ENCODE assay signal across 8 mouse cellular contexts in the genomic region with DNA sequence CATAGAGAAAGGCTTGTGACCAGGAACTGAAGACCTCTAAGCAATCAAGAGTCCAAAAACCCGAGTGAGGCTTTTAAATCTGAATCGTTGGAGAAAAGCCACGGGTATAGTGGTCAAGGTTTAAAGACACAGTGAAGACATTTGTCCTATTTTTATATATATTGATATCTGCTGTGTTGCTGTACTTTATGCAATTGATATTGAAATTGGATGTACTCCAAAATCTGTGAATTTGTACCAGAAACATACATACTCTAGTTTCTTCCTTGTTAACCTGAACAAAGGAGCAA. TPM values are rescaled to one million over a fixed set of nuclear protein-coding genes. Genes with fewer than 3 reads are reported as not detected.
A peak's percentile ranks its signal among the peaks of the same experiment; 100 is the strongest.
DNase-seq lines count a peak whose midpoint lies in the region; ATAC-seq and TF ChIP-seq lines count a peak whose summit lies in the region.

No protein-coding gene starts in this region.

- no peak for ATAC-seq in hindbrain, postnatal 0 days
- no peak for ATAC-seq in midbrain, postnatal 0 days (ENCODE audit: low FRiP score)

- no peaks in the 10 kb centered on the region for H3K9me3 ChIP-seq in embryonic facial prominence, embryonic 10.5 days
- H3K9me3 ChIP-seq in hindbrain, postnatal 0 days (ENCODE audit: low read length) = no peaks in the 10 kb centered on the region
- no peaks in the 10 kb centered on the region for H3K9me3 ChIP-seq in midbrain, postnatal 0 days (ENCODE audit: low read length)

- WGBS in embryonic facial prominence, embryonic 10.5 days = 17% methylated on average over 3 of the region's 3 CpGs
- WGBS in hindbrain, postnatal 0 days = 6% methylated on average over 3 of the region's 3 CpGs
- 6% methylated on average over 3 of the region's 3 CpGs for WGBS in midbrain, postnatal 0 days

- TF ChIP-seq CTCF in layer of hippocampus, adult 2 months (conservative IDR thresholded peaks at IDR 0.05) = no peak
- no peak for TF ChIP-seq CTCF in hindbrain, postnatal 0 days (IDR thresholded peaks at IDR 0.05; ENCODE audit: low read depth)
- TF ChIP-seq CTCF in midbrain, postnatal 0 days (IDR thresholded peaks at IDR 0.05) = no peak

- H3K36me3 ChIP-seq in embryonic facial prominence, embryonic 10.5 days (replicated peaks) = no peaks in the 10 kb centered on the region
- H3K36me3 ChIP-seq in hindbrain, postnatal 0 days (ENCODE audit: insufficient read depth, low read length) = no peaks in the 10 kb centered on the region
- H3K36me3 ChIP-seq in midbrain, postnatal 0 days (ENCODE audit: insufficient read depth, low read length) = no peaks in the 10 kb centered on the region

- H3K4me3 ChIP-seq in layer of hippocampus, adult 2 months = peak overlapping the region; percentile 69
- peak overlapping the region; percentile 75 for H3K4me3 ChIP-seq in embryonic facial prominence, embryonic 10.5 days
- H3K4me3 ChIP-seq in hindbrain, postnatal 0 days (ENCODE audit: low read length) = peak overlapping the region; percentile 89
- H3K4me3 ChIP-seq in midbrain, postnatal 0 days (ENCODE audit: low read depth, low read length) = peak overlapping the region; percentile 76

- peaks cover 29% of the 10 kb centered on the region for H3K4me1 ChIP-seq in embryonic facial prominence, embryonic 10.5 days
- H3K4me1 ChIP-seq in hindbrain, postnatal 0 days (ENCODE audit: insufficient read depth, low read length) = 0 out of 2 replicates have a peak, but pooled peaks cover 8% of the 10 kb centered on the region
- H3K4me1 ChIP-seq in midbrain, postnatal 0 days (ENCODE audit: insufficient read depth, low read length) = peaks cover 11% of the 10 kb centered on the region

- H3K27me3 ChIP-seq in embryonic facial prominence, embryonic 10.5 days (replicated peaks; ENCODE audit: low read depth, poor library complexity, severe bottlenecking) = no peaks in the 10 kb centered on the region
- no peaks in the 10 kb centered on the region for H3K27me3 ChIP-seq in hindbrain, postnatal 0 days (ENCODE audit: insufficient read depth, low read length)
- no peaks in the 10 kb centered on the region for H3K27me3 ChIP-seq in midbrain, postnatal 0 days (ENCODE audit: insufficient read depth, low read length)

- H3K4me2 ChIP-seq in hindbrain, postnatal 0 days (ENCODE audit: low read depth, low read length) = peak overlapping the region; percentile 80
- H3K4me2 ChIP-seq in midbrain, postnatal 0 days (ENCODE audit: low read depth, low read length, poor library complexity, severe bottlenecking) = peak overlapping the region; percentile 70

- DNase-seq in layer of hippocampus, adult 2 months (ENCODE audit: low spot score in 2 of 2) = no peak
- no peak for DNase-seq in layer of hippocampus, postnatal 36 days
- DNase-seq in embryonic facial prominence, embryonic 10.5 days (ENCODE audit: low spot score) = no peak
- peak; percentile 4 for DNase-seq in hindbrain, postnatal 0 days (ENCODE audit: low spot score)
- no peak for DNase-seq in midbrain, postnatal 0 days (ENCODE audit: low spot score)
- no peak for DNase-seq in thymus, postnatal 0 days (ENCODE audit: low spot score)
- no peak for DNase-seq in urinary bladder, adult 18-20 months (ENCODE audit: low spot score in 2 of 2)
- no peak for DNase-seq in spleen, postnatal 10 days (ENCODE audit: low spot score in 2 of 2)

- peak overlapping the region; percentile 76 for H3K9ac ChIP-seq in hindbrain, postnatal 0 days (replicated peaks; ENCODE audit: low read length)
- peak overlapping the region; percentile 77 for H3K9ac ChIP-seq in midbrain, postnatal 0 days (replicated peaks; ENCODE audit: low read length, poor library complexity, severe bottlenecking)

- peak overlapping the region; percentile 93 for H3K27ac ChIP-seq in layer of hippocampus, adult 2 months
- peak overlapping the region; percentile 87 for H3K27ac ChIP-seq in embryonic facial prominence, embryonic 10.5 days (replicated peaks)
- H3K27ac ChIP-seq in hindbrain, postnatal 0 days = peak overlapping the region; percentile 88
- peak overlapping the region; percentile 72 for H3K27ac ChIP-seq in midbrain, postnatal 0 days (ENCODE audit: low read depth, low read length)

RNA-seq across cellular contexts. Expression of a gene that starts 0.8 kb away (rescaled TPM):
- total RNA-seq in layer of hippocampus, adult 2 months (2021) = 100 to 1,000 TPM; 155 to 157 TPM
- total RNA-seq in layer of hippocampus, postnatal 36 days (2021) = 100 to 1,000 TPM; 144 to 146 TPM
- 53.3 and 53.6 TPM in 2 replicates for polyA plus RNA-seq in embryonic facial prominence, embryonic 10.5 days (2016; fragmentation: Nextera tagmentation; extraction: Ambion mirVana)
- total RNA-seq in hindbrain, postnatal 0 days (2014; rRNA removed) = 49.2 and 54.8 TPM in 2 replicates
- polyA plus RNA-seq in hindbrain, postnatal 0 days (2015; fragmentation: Nextera tagmentation; extraction: Ambion mirVana) = 51.4 and 52.4 TPM in 2 replicates
- 54.7 and 69.4 TPM in 2 replicates for total RNA-seq in midbrain, postnatal 0 days (2014; rRNA removed)
- 51.0 and 51.5 TPM in 2 replicates for polyA plus RNA-seq in midbrain, postnatal 0 days (2015; fragmentation: Nextera tagmentation; extraction: Ambion mirVana)
- polyA plus RNA-seq in thymus, postnatal 0 days (2015; fragmentation: Nextera tagmentation; extraction: Ambion mirVana) = 71.1 and 72.1 TPM in 2 replicates

RNA-seq across cellular contexts. Expression of a gene that starts 0.9 kb away (rescaled TPM):
- 1 to 10 TPM in 1 of 2 experiments, under 1 TPM in 1; 0.49 to 1.3 TPM for total RNA-seq in layer of hippocampus, adult 2 months (2021)
- total RNA-seq in layer of hippocampus, postnatal 36 days (2021) = under 1 TPM; 0.46 to 0.47 TPM
- 0.65 and 0.68 TPM in 2 replicates for polyA plus RNA-seq in embryonic facial prominence, embryonic 10.5 days (2016; fragmentation: Nextera tagmentation; extraction: Ambion mirVana)
- total RNA-seq in hindbrain, postnatal 0 days (2014; rRNA removed) = 0.83 and 1.2 TPM in 2 replicates
- polyA plus RNA-seq in hindbrain, postnatal 0 days (2015; fragmentation: Nextera tagmentation; extraction: Ambion mirVana) = 0.58 and 0.74 TPM in 2 replicates
- 0.93 and 2.3 TPM in 2 replicates for total RNA-seq in midbrain, postnatal 0 days (2014; rRNA removed)
- 0.84 and 0.91 TPM in 2 replicates for polyA plus RNA-seq in midbrain, postnatal 0 days (2015; fragmentation: Nextera tagmentation; extraction: Ambion mirVana)
- polyA plus RNA-seq in thymus, postnatal 0 days (2015; fragmentation: Nextera tagmentation; extraction: Ambion mirVana) = 0.06 and 0.09 TPM in 2 replicates
